Mouse (Mus musculus) MEL (cell line): ENCODE measurements around the gene Maml3. TPM values are rescaled to one million over a fixed set of nuclear protein-coding genes. Genes with fewer than 3 reads are reported as not detected.

Source experiments
- DNase-seq: peaks from one replicate; pipeline ENCODE4 v3.0.0; 2011; ENCODE audit warnings: low read depth, low spot score
- H3K27ac ChIP-seq: 2 replicates; pipeline ENCODE4 v1.5.1; 2012; ENCODE audit warnings: low read depth, mild to moderate bottlenecking, control low read depth, low read length, moderate library complexity; ENCODE audit not compliant: control insufficient read depth
- H3K27me3 ChIP-seq, 2 experiments: fragments of 150-350 bp in 1 of 2; sonication (generic) in 1 of 2; 2 replicates each; pipeline ENCODE4 v1.6.1; 2012; ENCODE audit warnings: low read length in 2 of 2, mild to moderate bottlenecking in 2 of 2, improper control_type of control experiment in 1 of 2, moderate library complexity in 1 of 2; ENCODE audit not compliant: insufficient read depth in 2 of 2, control insufficient read depth in 1 of 2
- H3K36me3 ChIP-seq, 2 experiments: 2 replicates each; pipeline ENCODE4 v1.6.1; 2012 to 2014; ENCODE audit warnings: low read length in 2 of 2, improper control_type of control experiment in 1 of 2, inconsistent platforms in 1 of 2, mild to moderate bottlenecking in 1 of 2; ENCODE audit not compliant: insufficient read depth in 2 of 2, control insufficient read depth in 1 of 2
- H3K4me1 ChIP-seq, 2 experiments: fragments of 150-350 bp in 1 of 2; sonication (generic) in 1 of 2; 2 replicates each; pipeline ENCODE4 v1.6.1; 2012; ENCODE audit warnings: low read length in 2 of 2, improper control_type of control experiment in 1 of 2, mild to moderate bottlenecking in 1 of 2; ENCODE audit not compliant: insufficient read depth in 2 of 2, control insufficient read depth in 1 of 2
- H3K4me3 ChIP-seq, 2 experiments: fragments of 150-350 bp in 1 of 2; sonication (generic) in 1 of 2; 2 replicates each; pipeline ENCODE4 v1.5.1; 2012; ENCODE audit warnings: low read depth in 2 of 2, low read length in 2 of 2, mild to moderate bottlenecking in 2 of 2, moderate library complexity in 2 of 2, control low read depth in 1 of 2, improper control_type of control experiment in 1 of 2; ENCODE audit not compliant: control insufficient read depth in 1 of 2, insufficient read depth in 1 of 2
- H3K79me2 ChIP-seq: 2 replicates; pipeline ENCODE4 v1.6.1; 2012; ENCODE audit warnings: mild to moderate bottlenecking, low read length, moderate library complexity; ENCODE audit not compliant: control insufficient read depth, poor library complexity, insufficient read depth
- H3K9ac ChIP-seq: 2 replicates; pipeline ENCODE4 v1.6.1; 2012; ENCODE audit warnings: low read depth, mild to moderate bottlenecking, control low read depth, low read length, moderate library complexity; ENCODE audit not compliant: control insufficient read depth, poor library complexity, severe bottlenecking
- H3K9me3 ChIP-seq: fragments of 150-350 bp; sonication (generic); replicated peaks from 2 replicates; pipeline ENCODE4 v1.6.1; 2012; ENCODE audit warnings: mild to moderate bottlenecking, low read length, improper control_type of control experiment, moderate library complexity; ENCODE audit not compliant: insufficient read depth
- CHD1 ChIP-seq: IDR thresholded peaks from 2 replicates; pipeline ENCODE4 v1.6.1; 2012; ENCODE audit warnings: low read depth, mild to moderate bottlenecking, inconsistent platforms, low read length, improper control_type of control experiment
- CHD2 ChIP-seq: IDR thresholded peaks from 2 replicates; pipeline ENCODE4 v1.6.1; 2011; ENCODE audit warnings: low read length, improper control_type of control experiment
- ETS1 ChIP-seq: IDR thresholded peaks from 2 replicates; pipeline ENCODE4 v1.6.1; 2012; ENCODE audit warnings: low read depth, mild to moderate bottlenecking, inconsistent platforms, low read length, improper control_type of control experiment, moderate library complexity
- GATA1 ChIP-seq: IDR thresholded peaks from 2 replicates; pipeline ENCODE4 v1.6.1; 2011; ENCODE audit warnings: low read depth, low read length, improper control_type of control experiment
- HCFC1 ChIP-seq: IDR thresholded peaks from 2 replicates; pipeline ENCODE4 v1.6.1; 2012; ENCODE audit warnings: low read depth, mild to moderate bottlenecking, inconsistent platforms, low read length, improper control_type of control experiment, moderate library complexity
- JUND ChIP-seq: IDR thresholded peaks from 2 replicates; pipeline ENCODE4 v1.6.1; 2011; ENCODE audit warnings: low read depth, mild to moderate bottlenecking, improper control_type of control experiment, low read length
- MAX ChIP-seq: IDR thresholded peaks from 2 replicates; pipeline ENCODE4 v1.6.1; 2011; ENCODE audit warnings: low read length, improper control_type of control experiment
- MYB ChIP-seq: IDR thresholded peaks from 2 replicates; pipeline ENCODE4 v1.6.1; 2011; ENCODE audit warnings: mild to moderate bottlenecking, low read depth, low read length, improper control_type of control experiment
- NELFE ChIP-seq: IDR thresholded peaks from 2 replicates; pipeline ENCODE4 v1.6.1; 2011; ENCODE audit warnings: low read depth, low read length, improper control_type of control experiment
- NRF1 ChIP-seq: IDR thresholded peaks from 2 replicates; pipeline ENCODE4 v1.6.1; 2014; ENCODE audit warnings: low read depth, mild to moderate bottlenecking, inconsistent platforms, low read length, improper control_type of control experiment, moderate library complexity; ENCODE audit not compliant: poor library complexity, insufficient read depth, severe bottlenecking
- POLR2AphosphoS2 ChIP-seq: IDR thresholded peaks from 2 replicates; pipeline ENCODE4 v1.6.1; 2011; ENCODE audit warnings: low read length, improper control_type of control experiment
- POLR2AphosphoS5 ChIP-seq: IDR thresholded peaks from 2 replicates; pipeline ENCODE4 v1.6.1; 2012; ENCODE audit warnings: low read depth, borderline replicate concordance, mild to moderate bottlenecking, inconsistent platforms, low read length, moderate library complexity, mixed read lengths
- SIN3A ChIP-seq: IDR thresholded peaks from 2 replicates; pipeline ENCODE4 v1.6.1; 2012; ENCODE audit warnings: low read length, improper control_type of control experiment, inconsistent platforms
- SMC3 ChIP-seq: IDR thresholded peaks from 2 replicates; pipeline ENCODE4 v1.6.1; 2011; ENCODE audit warnings: low read depth, low read length, improper control_type of control experiment
- TAL1 ChIP-seq: IDR thresholded peaks from 2 replicates; pipeline ENCODE4 v1.6.1; 2012; ENCODE audit warnings: mild to moderate bottlenecking, inconsistent platforms, low read length, moderate library complexity, mixed read lengths
- TBP ChIP-seq: IDR thresholded peaks from 2 replicates; pipeline ENCODE4 v1.8.0; 2011; ENCODE audit warnings: low read depth, low read length, improper control_type of control experiment
- TCF12 ChIP-seq: IDR thresholded peaks from 2 replicates; pipeline ENCODE4 v1.6.1; 2014; ENCODE audit warnings: low read depth, mild to moderate bottlenecking, inconsistent platforms, low read length, improper control_type of control experiment, moderate library complexity
- ZKSCAN1 ChIP-seq: IDR thresholded peaks from 2 replicates; pipeline ENCODE4 v1.6.1; 2012; ENCODE audit warnings: low read depth, mild to moderate bottlenecking, inconsistent platforms, low read length, improper control_type of control experiment, moderate library complexity
- ZMIZ1 ChIP-seq: IDR thresholded peaks from 2 replicates; pipeline ENCODE4 v1.6.1; 2012; ENCODE audit warnings: low read depth, mild to moderate bottlenecking, inconsistent platforms, low read length, improper control_type of control experiment, moderate library complexity
- ZNF384 ChIP-seq: IDR thresholded peaks from 2 replicates; pipeline ENCODE4 v1.6.1; 2012; ENCODE audit warnings: low read depth, mild to moderate bottlenecking, inconsistent platforms, low read length, improper control_type of control experiment
- polyA plus RNA-seq, 2 experiments: library from polyadenylated mRNA; stranded (reverse) in 1 of 2; unstranded in 1 of 2; fragments of >175 nt in 1 of 2; fragments of >200 nt in 1 of 2; gene quantifications; 2 replicates each; pipeline versions ENCODE4 v1.2.1 to v1.2.4; 2012; ENCODE audit warnings: low replicate concordance in 2 of 2, low read depth in 1 of 2; ENCODE audit not compliant: insufficient read length in 2 of 2, insufficient read depth in 1 of 2, missing spikeins in 1 of 2
- total RNA-seq: library from RNA; depleted of rRNA; stranded (reverse); fragments of 300-350 nt; gene quantifications from 2 replicates; pipeline ENCODE4 v1.2.3, GENCODE M21; 2012

Gene Maml3
- total and polyA plus RNA-seq, 3 experiments, result 2.0 to 4.1 TPM; not detected in 1

DNA sequence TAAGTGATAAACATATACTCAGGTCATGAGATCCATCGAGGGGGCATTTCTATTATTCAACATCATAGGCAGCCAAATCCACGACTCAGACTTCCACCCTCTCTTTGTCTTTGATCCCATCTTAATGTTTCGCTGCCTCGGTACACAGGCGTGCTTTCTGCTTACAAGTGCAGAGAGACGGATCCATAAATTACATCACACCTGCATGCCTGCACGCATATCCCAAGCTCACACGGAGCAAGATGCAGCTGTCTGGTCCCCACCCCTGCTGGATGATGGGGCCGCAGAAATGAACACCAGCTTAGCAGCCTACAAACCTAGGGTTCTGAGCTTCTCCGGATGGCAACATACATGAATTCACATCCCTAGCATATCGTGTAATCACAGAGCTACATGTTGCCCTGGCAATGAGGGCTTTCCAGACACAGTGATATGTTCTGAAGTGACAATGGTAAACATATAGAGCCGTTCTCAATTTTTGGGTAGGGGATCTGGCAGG is 200.5 kb downstream of the Maml3 start:
- DNase-seq, result no peak
- Histone ChIP-seq H3K4me3 (no peak overlapping the region), H3K9me3 (no peaks in the 10 kb centered on the region), H3K36me3 (no peaks in the 10 kb centered on the region), H3K4me1 (no peaks in the 10 kb centered on the region), H3K9ac (no peak overlapping the region), H3K79me2 (no peaks in the 10 kb centered on the region), H3K27me3 (no peaks in the 10 kb centered on the region), H3K27ac (no peak overlapping the region)
- TF ChIP-seq NRF1 (no peak), HCFC1 (no peak), TCF12 (no peak), ETS1 (no peak), MAX (no peak), ZKSCAN1 (no peak)

DNA sequence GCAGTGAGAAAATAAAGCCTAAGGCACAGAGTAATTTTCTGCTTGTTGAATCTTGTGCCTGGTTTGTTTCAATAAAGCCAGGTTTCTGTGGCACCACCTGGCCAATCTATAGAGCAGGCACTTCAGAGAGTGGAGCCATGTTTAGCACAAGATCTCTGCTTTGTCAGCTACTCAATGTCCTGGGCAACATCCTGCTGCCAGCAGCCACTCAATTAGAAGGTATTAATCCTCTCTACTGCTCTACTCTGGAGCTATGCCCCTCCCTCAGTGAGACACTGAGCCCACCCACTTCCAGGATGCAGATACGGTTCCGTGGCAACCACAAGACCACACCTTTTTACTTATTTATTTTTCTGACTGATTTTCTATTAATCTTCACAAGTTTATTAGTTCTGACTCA is 203.7 kb downstream of the Maml3 start:
- TF ChIP-seq MYB (no peak), GATA1 (no peak), NELFE (no peak), ZMIZ1 (no peak), ZKSCAN1 (no peak), CHD1 (no peak), SIN3A (no peak), TAL1 (no peak), CHD2 (no peak), SMC3 (no peak), TCF12 (no peak), TBP (no peak), ZNF384 (no peak), ETS1 (no peak), POLR2AphosphoS2 (no peak), JUND (no peak), POLR2AphosphoS5 (no peak)
- Histone ChIP-seq H3K27me3 (no peaks in the 10 kb centered on the region), H3K79me2 (no peaks in the 10 kb centered on the region), H3K9me3 (no peaks in the 10 kb centered on the region), H3K4me3 (no peak overlapping the region), H3K27ac (no peak overlapping the region), H3K9ac (no peak overlapping the region), H3K36me3 (no peaks in the 10 kb centered on the region), H3K4me1 (no peaks in the 10 kb centered on the region)
- no peak for DNase-seq
